Comparison of ENCODE assay signal across 8 mouse cellular contexts in the genomic region with DNA sequence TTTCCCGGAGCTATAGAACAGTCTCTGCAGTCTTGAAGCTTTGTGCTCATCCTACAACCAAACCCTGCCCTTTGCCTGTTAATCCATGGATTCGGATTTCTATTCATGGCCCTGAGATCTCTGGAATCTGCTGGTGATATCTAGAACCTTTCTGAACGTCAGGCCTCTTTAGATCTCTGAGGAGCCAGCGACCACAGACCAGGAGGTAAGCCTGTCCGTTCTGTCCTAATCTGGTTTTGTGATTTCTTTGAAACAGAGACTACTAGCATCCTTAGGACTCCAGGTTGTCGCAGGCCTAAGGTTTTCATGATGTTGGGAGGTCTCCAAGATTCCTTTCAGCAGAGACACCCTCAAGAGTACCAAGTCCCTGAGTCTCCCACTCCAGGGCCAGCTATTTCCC. TPM values are rescaled to one million over a fixed set of nuclear protein-coding genes. Genes with fewer than 3 reads are reported as not detected.
DNase-seq lines count a peak whose midpoint lies in the region; ATAC-seq and TF ChIP-seq lines count a peak whose summit lies in the region.

No protein-coding gene starts in this region.

- 32% methylated on average over 6 of the region's 6 CpGs for WGBS in heart, embryonic 10.5 days
- WGBS in forebrain, embryonic 10.5 days, result 33% methylated on average over 6 of the region's 6 CpGs
- WGBS in kidney, postnatal 0 days, result 29% methylated on average over 6 of the region's 6 CpGs
- 14% methylated on average over 6 of the region's 6 CpGs for WGBS in midbrain, embryonic 15.5 days

- peaks cover 13% of the 10 kb centered on the region for H3K27me3 ChIP-seq in heart, embryonic 10.5 days (ENCODE audit: insufficient read depth, poor library complexity, severe bottlenecking)
- H3K27me3 ChIP-seq in forebrain, embryonic 10.5 days (ENCODE audit: poor library complexity, severe bottlenecking), result peaks cover 21% of the 10 kb centered on the region
- no peaks in the 10 kb centered on the region for H3K27me3 ChIP-seq in kidney, postnatal 0 days (ENCODE audit: insufficient read depth, low read length)
- H3K27me3 ChIP-seq in midbrain, embryonic 15.5 days (replicated peaks), result peaks cover 9% of the 10 kb centered on the region; the same call in 1 of the 2 replicates

- intact Hi-C loops in heart, postnatal 14 days (cut with DNase I), result loop anchor here (2.0 to 5.0 kb wide), 2 partner anchors 24 to 37 kb away; no protein-coding TSS in a partner anchor

- H3K9ac ChIP-seq in ES-E14 (ENCODE audit: insufficient read depth, low read depth, low read length, poor library complexity, severe bottlenecking), result peak overlapping the region; percentile 19; the same call in 1 of the 2 replicates
- peak overlapping the region; percentile 63 for H3K9ac ChIP-seq in kidney, postnatal 0 days (ENCODE audit: low read depth, low read length)
- H3K9ac ChIP-seq in midbrain, embryonic 15.5 days, result peak overlapping the region; percentile 46

- H3K9me3 ChIP-seq in heart, embryonic 10.5 days, result peaks cover 4% of the 10 kb centered on the region; the same call in 1 of the 2 replicates
- no peaks in the 10 kb centered on the region for H3K9me3 ChIP-seq in ES-E14 (ENCODE audit: control insufficient read depth, insufficient read depth, low read depth, low read length)
- H3K9me3 ChIP-seq in forebrain, embryonic 10.5 days, result peaks cover 14% of the 10 kb centered on the region
- no peaks in the 10 kb centered on the region for H3K9me3 ChIP-seq in kidney, postnatal 0 days (replicated peaks; ENCODE audit: low read length)
- H3K9me3 ChIP-seq in midbrain, embryonic 15.5 days, result no peaks in the 10 kb centered on the region

- DNase-seq in heart, embryonic 10.5 days (ENCODE audit: low spot score), result no peak
- DNase-seq in heart, postnatal 14 days, result no peak
- no peak for DNase-seq in ES-E14 (ENCODE audit: low read depth, low spot score)
- no peak for DNase-seq in forebrain, embryonic 10.5 days (ENCODE audit: extremely low spot score, low spot score)
- DNase-seq in kidney, postnatal 0 days (ENCODE audit: low spot score), result peak; percentile 35
- DNase-seq in thymus, adult 18-20 months, result no peak
- no peak for DNase-seq in embryo, embryonic 9.5 days (ENCODE audit: extremely low spot score)

- peak overlapping the region; percentile 76 for H3K4me3 ChIP-seq in heart, embryonic 10.5 days
- peak overlapping the region; percentile 32 to 95; a peak in 3 of 4 replicates for H3K4me3 ChIP-seq in ES-E14 (ENCODE audit: insufficient read depth in 1 of 2, low read depth in 1 of 2, low read length in 2 of 2, poor library complexity in 1 of 2, severe bottlenecking in 1 of 2)
- peak overlapping the region; percentile 68 for H3K4me3 ChIP-seq in forebrain, embryonic 10.5 days
- H3K4me3 ChIP-seq in kidney, postnatal 0 days (replicated peaks; ENCODE audit: low read depth, low read length), result peak overlapping the region; percentile 62
- peak overlapping the region; percentile 75 for H3K4me3 ChIP-seq in midbrain, embryonic 15.5 days

- H3K36me3 ChIP-seq in heart, embryonic 10.5 days, result peaks cover 29% of the 10 kb centered on the region
- no peaks in the 10 kb centered on the region for H3K36me3 ChIP-seq in ES-E14 (ENCODE audit: control insufficient read depth, insufficient read depth, low read length, poor library complexity, severe bottlenecking)
- H3K36me3 ChIP-seq in forebrain, embryonic 10.5 days (replicated peaks), result peaks cover 27% of the 10 kb centered on the region
- peaks cover 19% of the 10 kb centered on the region for H3K36me3 ChIP-seq in kidney, postnatal 0 days (ENCODE audit: insufficient read depth, low read length)
- H3K36me3 ChIP-seq in midbrain, embryonic 15.5 days (replicated peaks), result peaks cover 9% of the 10 kb centered on the region; the same call in 1 of the 2 replicates

- H3K4me1 ChIP-seq in heart, embryonic 10.5 days, result peaks cover 52% of the 10 kb centered on the region
- peaks cover 0 to 6% of the 10 kb centered on the region in 2 experiments; a peak in 2 of 4 replicates for H3K4me1 ChIP-seq in ES-E14 (ENCODE audit: control insufficient read depth in 2 of 2, insufficient read depth in 2 of 2, low read length in 2 of 2, poor library complexity in 1 of 2)
- peaks cover 65% of the 10 kb centered on the region for H3K4me1 ChIP-seq in forebrain, embryonic 10.5 days
- H3K4me1 ChIP-seq in kidney, postnatal 0 days (replicated peaks; ENCODE audit: insufficient read depth, low read length), result peaks cover 15% of the 10 kb centered on the region; the same call in 1 of the 2 replicates
- peaks cover 41% of the 10 kb centered on the region for H3K4me1 ChIP-seq in midbrain, embryonic 15.5 days

- no peak for TF ChIP-seq CTCF in kidney, postnatal 0 days (IDR thresholded peaks at IDR 0.05; ENCODE audit: low read depth)

- in situ Hi-C loops in ES-E14 (cut with MboI; ENCODE audit: low sequenced_read_pairs in 2 of 2, unreplicated experiment in 2 of 2), result no loop called here

- peak overlapping the region; percentile 77 for H3K4me2 ChIP-seq in kidney, postnatal 0 days (ENCODE audit: low read length)
- H3K4me2 ChIP-seq in midbrain, embryonic 15.5 days, result peak overlapping the region; percentile 87

- peak overlapping the region; percentile 92 for H3K27ac ChIP-seq in heart, embryonic 10.5 days
- H3K27ac ChIP-seq in ES-E14 (ENCODE audit: insufficient read depth, low read depth, low read length, poor library complexity, severe bottlenecking), result no peak overlapping the region
- peak overlapping the region; percentile 91 for H3K27ac ChIP-seq in forebrain, embryonic 10.5 days
- H3K27ac ChIP-seq in kidney, postnatal 0 days, result peak overlapping the region; percentile 96
- peak overlapping the region; percentile 92 for H3K27ac ChIP-seq in midbrain, embryonic 15.5 days

- ATAC-seq in kidney, postnatal 0 days (replicated peaks; ENCODE audit: low FRiP score, low read depth), result no peak
- ATAC-seq in midbrain, embryonic 15.5 days (replicated peaks), result no peak

TF ChIP-seq in ES-E14, 5 proteins besides CTCF, POLR2A, EP300 and RAD21:
- TF ChIP-seq ZNF384 (IDR thresholded peaks at IDR 0.05; ENCODE audit: low read depth, low read length), result no peak
- no peak for TF ChIP-seq HCFC1 (IDR thresholded peaks at IDR 0.05; ENCODE audit: borderline replicate concordance, insufficient read depth, low read length)
- no peak for TF ChIP-seq CHD2 (IDR thresholded peaks at IDR 0.05; ENCODE audit: low read depth, low read length)
- no peak for TF ChIP-seq MAFK (IDR thresholded peaks at IDR 0.05; ENCODE audit: insufficient read depth, low read depth, low read length)
- no peak for TF ChIP-seq ZC3H11A (IDR thresholded peaks at IDR 0.05; ENCODE audit: borderline replicate concordance, low read depth, low read length)

RNA-seq across cellular contexts. Expression of a gene that starts 0.4 kb away (rescaled TPM):
- polyA plus RNA-seq in heart, embryonic 10.5 days (2016; fragmentation: Nextera tagmentation; extraction: Ambion mirVana), result 14.6 and 18.7 TPM in 2 replicates
- 10 to 100 TPM; 56.1 to 64.2 TPM for total RNA-seq in heart, postnatal 14 days (2021)
- total RNA-seq in ES-E14 (2012; rRNA removed), result 5.8 and 6.1 TPM in 2 replicates
- polyA plus RNA-seq in forebrain, embryonic 10.5 days (2016; fragmentation: Nextera tagmentation; extraction: Ambion mirVana), result 21.1 and 21.8 TPM in 2 replicates
- 13.8 and 15.2 TPM in 2 replicates for polyA plus RNA-seq in kidney, postnatal 0 days (2015; fragmentation: Nextera tagmentation; extraction: Ambion mirVana)
- polyA plus RNA-seq in midbrain, embryonic 15.5 days (2015; fragmentation: Nextera tagmentation; extraction: Ambion mirVana), result 42.8 and 43.2 TPM in 2 replicates

RNA-seq across cellular contexts. Expression of a gene that starts 25.9 kb away (rescaled TPM):
- 126 and 148 TPM in 2 replicates for polyA plus RNA-seq in heart, embryonic 10.5 days (2016; fragmentation: Nextera tagmentation; extraction: Ambion mirVana)
- 10 to 100 TPM; 47.8 to 51.5 TPM for total RNA-seq in heart, postnatal 14 days (2021)
- 58.1 and 73.4 TPM in 2 replicates for total RNA-seq in ES-E14 (2012; rRNA removed)
- 231 and 248 TPM in 2 replicates for polyA plus RNA-seq in forebrain, embryonic 10.5 days (2016; fragmentation: Nextera tagmentation; extraction: Ambion mirVana)
- polyA plus RNA-seq in kidney, postnatal 0 days (2015; fragmentation: Nextera tagmentation; extraction: Ambion mirVana), result 121 and 130 TPM in 2 replicates
- 226 and 237 TPM in 2 replicates for polyA plus RNA-seq in midbrain, embryonic 15.5 days (2015; fragmentation: Nextera tagmentation; extraction: Ambion mirVana)

RNA-seq across cellular contexts. Expression of a gene that starts 37.4 kb away (rescaled TPM):
- polyA plus RNA-seq in heart, embryonic 10.5 days (2016; fragmentation: Nextera tagmentation; extraction: Ambion mirVana), result 35.6 and 47.2 TPM in 2 replicates
- total RNA-seq in heart, postnatal 14 days (2021), result 10 to 100 TPM; 77.1 to 77.6 TPM
- 75.1 and 104 TPM in 2 replicates for total RNA-seq in ES-E14 (2012; rRNA removed)
- polyA plus RNA-seq in forebrain, embryonic 10.5 days (2016; fragmentation: Nextera tagmentation; extraction: Ambion mirVana), result 0.49 and 0.77 TPM in 2 replicates
- polyA plus RNA-seq in kidney, postnatal 0 days (2015; fragmentation: Nextera tagmentation; extraction: Ambion mirVana), result 11.2 and 12.3 TPM in 2 replicates
- 1.4 and 1.8 TPM in 2 replicates for polyA plus RNA-seq in midbrain, embryonic 15.5 days (2015; fragmentation: Nextera tagmentation; extraction: Ambion mirVana)
